Mouse (Mus musculus) left cerebral cortex, postnatal 25 days (tissue): ENCODE data around the gene A830031A19Rik. TPM values are rescaled to one million over a fixed set of nuclear protein-coding genes. Genes with fewer than 3 reads are reported as not detected.
A peak's percentile ranks its signal among the peaks of the same experiment; 100 is the strongest.

Experiments
- DNase-seq, 2 experiments: peaks; one replicate each; pipeline ENCODE4 v3.0.0; 2022; ENCODE audit warnings: low spot score in 2 of 2, mixed read lengths in 1 of 2
- intact Hi-C: fragments of 180-260 bp; cut with DNase I; formaldehyde crosslinking; loops from one replicate; pipeline ENCODE4 v1.15.1; 2025
- microRNA-seq, 2 experiments: library from miRNA; unstranded; fragments of <30 nt; microRNA quantifications; one replicate each; pipeline ENCODE4 v1.2.0; 2022
- total RNA-seq, 2 experiments: library from RNA; stranded (reverse); gene quantifications; 2 replicates each; pipeline ENCODE4 v1.2.3; 2021

The A830031A19Rik gene
- total RNA-seq, 2 experiments from 2014 or later: 1.0 to 1.4 TPM

- intact Hi-C loops: loop anchor here (5.0 kb wide), 1 partner anchor 72 kb away; no protein-coding TSS in a partner anchor
- DNase-seq: peak; percentile 84 to 85
Observed at GRCm38 (mm10) chr11:24049226-24050031, 25.4 kb downstream of the A830031A19Rik start.

GRCm38 (mm10) chr11:24044025-24044424 is 30.8 kb downstream of the A830031A19Rik start:
- peak in 1 of 2 experiments; percentile 87 for DNase-seq

GRCm38 (mm10) chr11:24020760-24021159 is 54.1 kb downstream of the A830031A19Rik start:
- intact Hi-C loops: no loop called here
- DNase-seq: no peak

More at GRCm38 (mm10) chr11:24044025-24044424, 30.8 kb downstream of the A830031A19Rik start:
- intact Hi-C loops: loop anchor here (5.0 kb wide), 1 partner anchor 37 kb away; no protein-coding TSS in a partner anchor

GRCm38 (mm10) chr11:24018783-24019182 is 56.1 kb downstream of the A830031A19Rik start:
- DNase-seq: no peak
- intact Hi-C loops: no loop called here

GRCm38 (mm10) chr11:24016647-24017179 is 58.1 kb downstream of the A830031A19Rik start:
- DNase-seq: no peak
- intact Hi-C loops: no loop called here

- no peak for DNase-seq
- intact Hi-C loops: no loop called here
Observed at GRCm38 (mm10) chr11:24016049-24016448, 58.8 kb downstream of the A830031A19Rik start.

- intact Hi-C loops: no loop called here
- no peak for DNase-seq
Observed at GRCm38 (mm10) chr11:24014642-24015041, 60.2 kb downstream of the A830031A19Rik start.

GRCm38 (mm10) chr11:24012301-24012700 is 62.6 kb downstream of the A830031A19Rik start:
- no peak for DNase-seq
- intact Hi-C loops: no loop called here

- intact Hi-C loops: loop anchor here (5.0 kb wide), 1 partner anchor 33 kb away; no protein-coding TSS in a partner anchor
- DNase-seq: peak in 1 of 2 experiments; percentile 55
Observed at GRCm38 (mm10) chr11:24008976-24009375, 65.9 kb downstream of the A830031A19Rik start.

GRCm38 (mm10) chr11:24008244-24008643 is 66.6 kb downstream of the A830031A19Rik start:
- peak in 1 of 2 experiments; percentile 17 for DNase-seq
- intact Hi-C loops: loop anchor here (5.0 kb wide), 1 partner anchor 34 kb away; no protein-coding TSS in a partner anchor

GRCm38 (mm10) chr11:24005445-24006156 is 69.3 kb downstream of the A830031A19Rik start:
- peak; percentile 70 to 91 for DNase-seq
- intact Hi-C loops: loop anchor here (5.0 kb wide), 1 partner anchor 37 kb away; no protein-coding TSS in a partner anchor

- DNase-seq: no peak
- intact Hi-C loops: no loop called here
Observed at GRCm38 (mm10) chr11:24000675-24001074, 74.2 kb downstream of the A830031A19Rik start.

Small RNA genes within 50 kb of the gene (microRNA-seq; reads per million reads assigned to microRNA genes)
- 0 reads per million in 2 experiments for gene Gm44381

Other genes starting within 250 kb of the A830031A19Rik start
- 10 to 100 TPM; 19.9 to 21.6 TPM for gene Papolg, start 179.8 kb downstream of the A830031A19Rik start, total RNA-seq
- 100 to 1,000 TPM in 1 of 2 experiments, 10 to 100 TPM in 1; 94.7 to 104 TPM for gene Bcl11a, start 3.0 kb upstream of the A830031A19Rik start, total RNA-seq